ENCODE assay signal across 37 mouse cellular contexts in genomic region chr4:97236384-97236783, GRCm38 (mm10). TPM values are rescaled to one million over a fixed set of nuclear protein-coding genes. Genes with fewer than 3 reads are reported as not detected.
DNase-seq lines count a peak whose midpoint lies in the region; ATAC-seq and TF ChIP-seq lines count a peak whose summit lies in the region.
"Had no signal": no experiment of that assay in that cellular context is flagged by ENCODE, and none has a peak within 500 bp of the region (broad histone marks: within the 10 kb centered on the region; RNA-seq: fewer than 3 reads in every experiment).

No protein-coding gene starts in this region.

- H3K9me3 ChIP-seq in hindbrain, embryonic 14.5 days (ENCODE audit: control insufficient read depth, low read length): no peaks in the 10 kb centered on the region
- no peaks in the 10 kb centered on the region for H3K9me3 ChIP-seq in hindbrain, postnatal 0 days (ENCODE audit: low read length)
- no peaks in the 10 kb centered on the region for H3K9me3 ChIP-seq in forebrain, embryonic 13.5 days (replicated peaks)
- 0 out of 2 replicates have a peak, but pooled peaks cover 2% of the 10 kb centered on the region for H3K9me3 ChIP-seq in forebrain, embryonic 16.5 days (ENCODE audit: control insufficient read depth, low read length)
- no peaks in the 10 kb centered on the region for H3K9me3 ChIP-seq in midbrain, embryonic 15.5 days
- H3K9me3 ChIP-seq: embryonic facial prominence, embryonic 10.5 days; embryonic facial prominence, embryonic 15.5 days; liver, embryonic 12.5 days had no signal

- H3K4me1 ChIP-seq in hindbrain, embryonic 14.5 days (replicated peaks; ENCODE audit: control insufficient read depth, insufficient read depth, low read length): no peaks in the 10 kb centered on the region
- peaks cover 4% of the 10 kb centered on the region; the same call in 1 of the 2 replicates for H3K4me1 ChIP-seq in hindbrain, postnatal 0 days (ENCODE audit: insufficient read depth, low read length)
- peaks cover 26% of the 10 kb centered on the region for H3K4me1 ChIP-seq in forebrain, embryonic 13.5 days
- peaks cover 20% of the 10 kb centered on the region for H3K4me1 ChIP-seq in forebrain, embryonic 16.5 days (replicated peaks; ENCODE audit: control insufficient read depth, insufficient read depth, low read length)
- peaks cover 11% of the 10 kb centered on the region for H3K4me1 ChIP-seq in midbrain, embryonic 15.5 days
- H3K4me1 ChIP-seq: embryonic facial prominence, embryonic 10.5 days; embryonic facial prominence, embryonic 15.5 days; liver, embryonic 12.5 days had no signal

- no peak overlapping the region for H3K4me2 ChIP-seq in hindbrain, embryonic 14.5 days (replicated peaks)
- no peak overlapping the region for H3K4me2 ChIP-seq in hindbrain, postnatal 0 days (ENCODE audit: low read depth, low read length)
- no peak overlapping the region for H3K4me2 ChIP-seq in forebrain, embryonic 13.5 days
- no peak overlapping the region for H3K4me2 ChIP-seq in forebrain, embryonic 16.5 days (ENCODE audit: low read length)
- no peak overlapping the region for H3K4me2 ChIP-seq in midbrain, embryonic 15.5 days
- H3K4me2 ChIP-seq: embryonic facial prominence, embryonic 15.5 days; heart, embryonic 11.5 days; liver, embryonic 12.5 days had no signal

- ATAC-seq in hindbrain, embryonic 14.5 days (ENCODE audit: low FRiP score): peak; percentile 53; the same call in 1 of the 2 replicates
- no peak for ATAC-seq in hindbrain, postnatal 0 days
- ATAC-seq in forebrain, embryonic 13.5 days: peak; percentile 87
- peak; percentile 75 for ATAC-seq in forebrain, embryonic 16.5 days
- peak; percentile 73 for ATAC-seq in midbrain, embryonic 15.5 days (replicated peaks)
- ATAC-seq: CD4-positive, CD25-positive, alpha-beta regulatory T cell, adult 4 months; intestine, postnatal 0 days; liver, embryonic 12.5 days; liver, postnatal 0 days had no signal

- DNase-seq in hindbrain, embryonic 14.5 days (ENCODE audit: low spot score): no peak
- no peak for DNase-seq in hindbrain, postnatal 0 days (ENCODE audit: low spot score)
- no peak for DNase-seq in right cerebral cortex, adult 18-20 months
- DNase-seq in urinary bladder, postnatal 25 days (ENCODE audit: low spot score): no peak
- DNase-seq: adrenal gland, postnatal 25 days; cerebellum, adult 2 months; gastrocnemius, postnatal 25 days; heart, adult 18-20 months; heart, postnatal 36 days; kidney, adult 9 months; kidney, postnatal 10 days; liver, postnatal 0 days; right cerebral cortex, postnatal 14 days had no signal

- no peaks in the 10 kb centered on the region for H3K27me3 ChIP-seq in hindbrain, embryonic 14.5 days (ENCODE audit: control insufficient read depth, insufficient read depth, low read length)
- H3K27me3 ChIP-seq in hindbrain, postnatal 0 days (ENCODE audit: insufficient read depth, low read length): no peaks in the 10 kb centered on the region
- no peaks in the 10 kb centered on the region for H3K27me3 ChIP-seq in forebrain, embryonic 13.5 days
- no peaks in the 10 kb centered on the region for H3K27me3 ChIP-seq in forebrain, embryonic 16.5 days (replicated peaks; ENCODE audit: control insufficient read depth, insufficient read depth, low read length)
- no peaks in the 10 kb centered on the region for H3K27me3 ChIP-seq in midbrain, embryonic 15.5 days (replicated peaks)
- H3K27me3 ChIP-seq: embryonic facial prominence, embryonic 15.5 days; liver, embryonic 12.5 days had no signal

- no peak overlapping the region for H3K4me3 ChIP-seq in hindbrain, embryonic 14.5 days (replicated peaks; ENCODE audit: low read length)
- no peak overlapping the region for H3K4me3 ChIP-seq in hindbrain, postnatal 0 days (ENCODE audit: low read length)
- no peak overlapping the region for H3K4me3 ChIP-seq in forebrain, embryonic 13.5 days
- no peak overlapping the region for H3K4me3 ChIP-seq in forebrain, embryonic 16.5 days (replicated peaks; ENCODE audit: low read length)
- no peak overlapping the region for H3K4me3 ChIP-seq in midbrain, embryonic 15.5 days
- H3K4me3 ChIP-seq: embryonic facial prominence, embryonic 10.5 days; embryonic facial prominence, embryonic 15.5 days; liver, embryonic 12.5 days had no signal

- TF ChIP-seq CTCF in hindbrain, postnatal 0 days (IDR thresholded peaks at IDR 0.05; ENCODE audit: low read depth): no peak

- 38% methylated on average over 1 of the region's 1 CpGs for WGBS in hindbrain, embryonic 14.5 days
- WGBS in hindbrain, postnatal 0 days: 26% methylated on average over 1 of the region's 1 CpGs
- WGBS in forebrain, embryonic 13.5 days: 30% methylated on average over 1 of the region's 1 CpGs
- 17% methylated on average over 1 of the region's 1 CpGs for WGBS in forebrain, embryonic 16.5 days
- 24% methylated on average over 1 of the region's 1 CpGs for WGBS in midbrain, embryonic 15.5 days

- H3K36me3 ChIP-seq in hindbrain, embryonic 14.5 days (replicated peaks; ENCODE audit: control insufficient read depth, insufficient read depth): no peaks in the 10 kb centered on the region
- H3K36me3 ChIP-seq in hindbrain, postnatal 0 days (ENCODE audit: insufficient read depth, low read length): no peaks in the 10 kb centered on the region
- no peaks in the 10 kb centered on the region for H3K36me3 ChIP-seq in forebrain, embryonic 13.5 days (ENCODE audit: poor library complexity, severe bottlenecking)
- H3K36me3 ChIP-seq in forebrain, embryonic 16.5 days (ENCODE audit: control insufficient read depth, insufficient read depth): no peaks in the 10 kb centered on the region
- no peaks in the 10 kb centered on the region for H3K36me3 ChIP-seq in midbrain, embryonic 15.5 days (replicated peaks)
- H3K36me3 ChIP-seq: embryonic facial prominence, embryonic 10.5 days; embryonic facial prominence, embryonic 15.5 days; liver, embryonic 12.5 days had no signal

- no peak overlapping the region for H3K27ac ChIP-seq in hindbrain, embryonic 14.5 days
- no peak overlapping the region for H3K27ac ChIP-seq in hindbrain, postnatal 0 days
- H3K27ac ChIP-seq in forebrain, embryonic 13.5 days: peak overlapping the region; percentile 65
- H3K27ac ChIP-seq in forebrain, embryonic 16.5 days (ENCODE audit: low read length): peak overlapping the region; percentile 70
- H3K27ac ChIP-seq in midbrain, embryonic 15.5 days: no peak overlapping the region
- H3K27ac ChIP-seq: embryonic facial prominence, embryonic 10.5 days; embryonic facial prominence, embryonic 15.5 days; liver, embryonic 12.5 days had no signal

- H3K9ac ChIP-seq in hindbrain, embryonic 14.5 days: no peak overlapping the region
- H3K9ac ChIP-seq in hindbrain, postnatal 0 days (replicated peaks; ENCODE audit: low read length): no peak overlapping the region
- no peak overlapping the region for H3K9ac ChIP-seq in forebrain, embryonic 13.5 days
- H3K9ac ChIP-seq in forebrain, embryonic 16.5 days (replicated peaks; ENCODE audit: low read depth, low read length): no peak overlapping the region
- H3K9ac ChIP-seq in midbrain, embryonic 15.5 days: no peak overlapping the region
- H3K9ac ChIP-seq: embryonic facial prominence, embryonic 15.5 days; liver, embryonic 12.5 days; liver, postnatal 0 days had no signal

RNA-seq across cellular contexts. Expression of gene Gm10192, which starts 53.4 kb away (rescaled TPM):
- not detected in 2 replicates for polyA plus RNA-seq in hindbrain, embryonic 14.5 days (2014; fragmentation: Nextera tagmentation; extraction: Ambion mirVana)
- not detected in 2 replicates for total RNA-seq in hindbrain, postnatal 0 days (2014; rRNA removed)
- polyA plus RNA-seq in hindbrain, postnatal 0 days (2015; fragmentation: Nextera tagmentation; extraction: Ambion mirVana): not detected in 2 replicates
- polyA plus RNA-seq in forebrain, embryonic 13.5 days (2015; fragmentation: Nextera tagmentation; extraction: Ambion mirVana): not detected in 2 replicates
- polyA plus RNA-seq in forebrain, embryonic 16.5 days (2015; fragmentation: Nextera tagmentation; extraction: Ambion mirVana): not detected in 2 replicates
- not detected in 2 replicates for polyA plus RNA-seq in midbrain, embryonic 15.5 days (2015; fragmentation: Nextera tagmentation; extraction: Ambion mirVana)
- total RNA-seq: adrenal gland, adult 18-20 months; adrenal gland, postnatal 25 days; gastrocnemius, adult 18-20 months; gastrocnemius, postnatal 25 days; heart, adult 18-20 months; heart, postnatal 36 days; layer of hippocampus, postnatal 36 days; left cerebral cortex, postnatal 4 days; megakaryocyte, adult 5-6 weeks; monocyte, adult 5-6 weeks had no signal
- polyA plus RNA-seq: CD4-positive, CD25-positive, alpha-beta regulatory T cell, adult 4 months; cerebellum, adult 2 months; embryonic facial prominence, embryonic 10.5 days; embryonic facial prominence, embryonic 15.5 days; frontal cortex, adult 2 months; heart, embryonic 11.5 days; heart, embryonic 16.5 days; intestine, postnatal 0 days; large intestine, adult 2 months; limb, embryonic 14.5 days; liver, embryonic 12.5 days; liver, postnatal 0 days; lung, embryonic 16.5 days; neural tube, embryonic 11.5 days; small intestine, adult 2 months; stomach, embryonic 14.5 days; testis, adult 2 months had no signal

Comparison
In these comparisons a context has a peak if more than half of its experiments do, and no peak if none do; other contexts are left out.
1. H3K27ac ChIP-seq: peak in forebrain, embryonic 13.5 days (single experiment) and forebrain, embryonic 16.5 days (single experiment); none in hindbrain, embryonic 14.5 days (single experiment), hindbrain, postnatal 0 days (single experiment) and midbrain, embryonic 15.5 days (single experiment).